Mouse (Mus musculus) heart, embryonic 14.5 days (tissue): ENCODE data around the gene Gm9958. TPM values are rescaled to one million over a fixed set of nuclear protein-coding genes. Genes with fewer than 3 reads are reported as not detected.

ENCODE experiments used
- ATAC-seq: fragments of 200-750 bp; cut with Nextera tagmentation; 2 replicates; pipeline ENCODE4 v1.8.0; 2017; ENCODE audit warnings: low read depth, moderate TSS enrichment; ENCODE audit not compliant: insufficient number of reproducible peaks, insufficient read depth, low FRiP score
- H3K27ac ChIP-seq, 2 experiments: fragments of 200-500 bp in 1 of 2; fragments of 300-500 bp in 1 of 2; sonication (generic) in 1 of 2; replicated peaks in 1 of 2; 2 replicates each; pipeline ENCODE4 v1.5.1; 2012 to 2014; ENCODE audit warnings: low read depth in 2 of 2, low read length in 2 of 2, control low read depth in 1 of 2, mild to moderate bottlenecking in 1 of 2, mixed read lengths in 1 of 2; ENCODE audit not compliant: control insufficient read depth in 1 of 2, insufficient read depth in 1 of 2
- H3K27me3 ChIP-seq: fragments of 300-500 bp; sonication (generic); 2 replicates; pipeline ENCODE4 v1.6.1; 2014; ENCODE audit warnings: mild to moderate bottlenecking, low read length, control low read depth; ENCODE audit not compliant: control insufficient read depth, insufficient read depth
- H3K36me3 ChIP-seq: fragments of 300-500 bp; sonication (generic); 2 replicates; pipeline ENCODE4 v1.6.1; 2014; ENCODE audit warnings: mild to moderate bottlenecking, control low read depth, low read length, mixed read lengths; ENCODE audit not compliant: control insufficient read depth, insufficient read depth
- H3K4me1 ChIP-seq, 2 experiments: fragments of 200-500 bp in 1 of 2; fragments of 300-500 bp in 1 of 2; sonication (generic) in 1 of 2; 2 replicates each; pipeline ENCODE4 v1.6.1; 2012 to 2014; ENCODE audit warnings: low read length in 2 of 2, control low read depth in 1 of 2, mixed read lengths in 1 of 2; ENCODE audit not compliant: control insufficient read depth in 2 of 2, insufficient read depth in 2 of 2
- H3K4me2 ChIP-seq: fragments of 300-500 bp; sonication (generic); 2 replicates; pipeline ENCODE4 v1.6.1; 2014; ENCODE audit warnings: mild to moderate bottlenecking, low read length
- H3K4me3 ChIP-seq, 2 experiments: fragments of 200-500 bp in 1 of 2; fragments of 300-500 bp in 1 of 2; sonication (generic) in 1 of 2; 2 replicates each; pipeline ENCODE4 v1.5.1; 2012 to 2014; ENCODE audit warnings: low read length in 2 of 2, mild to moderate bottlenecking in 2 of 2, control low read depth in 1 of 2, low read depth in 1 of 2, moderate library complexity in 1 of 2; ENCODE audit not compliant: control insufficient read depth in 1 of 2, insufficient read depth in 1 of 2
- H3K9ac ChIP-seq: fragments of 300-500 bp; sonication (generic); 2 replicates; pipeline ENCODE4 v1.6.1; 2014; ENCODE audit warnings: mild to moderate bottlenecking, low read length
- H3K9me3 ChIP-seq: fragments of 300-500 bp; sonication (generic); 2 replicates; pipeline ENCODE4 v1.6.1; 2016; ENCODE audit warnings: low read length, control low read depth; ENCODE audit not compliant: control insufficient read depth
- WGBS: fragments of 180-500 bp; shearing (Covaris S2); extraction: QIAGEN DNeasy Blood & Tissue Kit; methylation state at CpG from one replicate; pipeline ENCODE4 v1.1.7; 2014; 5-methylcytosine and 5-hydroxymethylcytosine counted together
- polyA plus RNA-seq: library from polyadenylated mRNA; unstranded; fragments of >200 nt; fragmentation: Nextera tagmentation; extraction: Ambion mirVana; gene quantifications from 2 replicates; pipeline ENCODE4 v1.2.1, GENCODE M21; 2014

Gm9958 gene
- polyA plus RNA-seq, 1 experiment from 2014 or later, result 3.1 TPM

GRCm38 (mm10) chr5:90346877-90347276 is 20.1 kb upstream of the Gm9958 start:
- WGBS, result 88% methylated on average over 3 of the region's 3 CpGs
- Histone ChIP-seq H3K36me3 (peaks cover 6% of the 10 kb centered on the region; the same call in 1 of the 2 replicates), H3K27ac (no peak overlapping the region), H3K27me3 (no peaks in the 10 kb centered on the region), H3K4me3 (no peak overlapping the region), H3K9ac (no peak overlapping the region), H3K9me3 (no peaks in the 10 kb centered on the region), H3K4me2 (no peak overlapping the region), H3K4me1 (no peaks in the 10 kb centered on the region)
- ATAC-seq, result no peak

- H3K27ac ChIP-seq, result no peak overlapping the region
These were observed 13.3 kb upstream of the Gm9958 start for GRCm38 (mm10) chr5:90353552-90354317.

GRCm38 (mm10) chr5:90355824-90356223 is 11.2 kb upstream of the Gm9958 start:
- ATAC-seq, result no peak
- Histone ChIP-seq H3K9me3 (no peaks in the 10 kb centered on the region), H3K4me2 (no peak overlapping the region), H3K27me3 (no peaks in the 10 kb centered on the region), H3K9ac (no peak overlapping the region), H3K4me3 (no peak overlapping the region), H3K27ac (no peak overlapping the region), H3K4me1 (no peaks in the 10 kb centered on the region), H3K36me3 (peaks cover 25% of the 10 kb centered on the region)
- WGBS, result 81% methylated on average over 3 of the region's 3 CpGs

More at GRCm38 (mm10) chr5:90353552-90354317, 13.3 kb upstream of the Gm9958 start:
- no peaks in the 10 kb centered on the region for H3K9me3 ChIP-seq
- H3K4me1 ChIP-seq, result no peaks in the 10 kb centered on the region
- no peak overlapping the region for H3K4me2 ChIP-seq
- no peak for ATAC-seq
- no peak overlapping the region for H3K9ac ChIP-seq
- WGBS, result 88% methylated on average over 4 of the region's 4 CpGs
- no peaks in the 10 kb centered on the region for H3K27me3 ChIP-seq
- H3K36me3 ChIP-seq, result peaks cover 13% of the 10 kb centered on the region
- H3K4me3 ChIP-seq, result no peak overlapping the region

- H3K27me3 ChIP-seq, result no peaks in the 10 kb centered on the region
- peak overlapping the region; percentile 82 for H3K4me2 ChIP-seq
- H3K27ac ChIP-seq, result peak overlapping the region in 1 of 2 experiments; percentile 100; a peak in 1 of 4 replicates
- peak overlapping the region; percentile 76 to 97; a peak in 3 of 4 replicates for H3K4me3 ChIP-seq
- H3K9me3 ChIP-seq, result no peaks in the 10 kb centered on the region
- H3K36me3 ChIP-seq, result peaks cover 22% of the 10 kb centered on the region
- 3% methylated on average over 6 of the region's 6 CpGs for WGBS
- H3K9ac ChIP-seq, result peak overlapping the region; percentile 100
- no peak for ATAC-seq
- peaks cover 0 to 30% of the 10 kb centered on the region in 2 experiments; a peak in 3 of 4 replicates for H3K4me1 ChIP-seq
These were observed 2.5 kb upstream of the Gm9958 start for GRCm38 (mm10) chr5:90364526-90364925.

- no peaks in the 10 kb centered on the region for H3K9me3 ChIP-seq
- H3K4me3 ChIP-seq, result peak overlapping the region; percentile 76 to 97
- ATAC-seq, result peak; percentile 36; the same call in 1 of the 2 replicates
- H3K27me3 ChIP-seq, result no peaks in the 10 kb centered on the region
- H3K27ac ChIP-seq, result peak overlapping the region; percentile 79 to 100
- peak overlapping the region; percentile 82 for H3K4me2 ChIP-seq
- H3K9ac ChIP-seq, result peak overlapping the region; percentile 100
- peaks cover 15% of the 10 kb centered on the region for H3K36me3 ChIP-seq
- H3K4me1 ChIP-seq, result peaks cover 0 to 30% of the 10 kb centered on the region in 2 experiments; a peak in 3 of 4 replicates
- 1% methylated on average over 51 of the region's 61 CpGs for WGBS
These were observed 1.7 kb upstream of the Gm9958 start for GRCm38 (mm10) chr5:90365141-90365951.

GRCm38 (mm10) chr5:90366121-90367066 is 610 bp upstream of the Gm9958 start, which contains the start of gene Ankrd17:
Ankrd17 (minus strand) TSS chr5:90366577.
- H3K36me3 ChIP-seq, result peaks cover 15% of the 10 kb centered on the region
- peak within 1 kb of the TSS; percentile 82 for H3K4me2 ChIP-seq
- under 1% methylated on average over 73 of the region's 104 CpGs for WGBS
- H3K9ac ChIP-seq, result peak within 1 kb of the TSS; percentile 100
- peak within 1 kb of the TSS; percentile 76 to 97 for H3K4me3 ChIP-seq
- H3K9me3 ChIP-seq, result 0 out of 2 replicates have a peak, but pooled peaks cover 2% of the 10 kb centered on the region
- H3K27me3 ChIP-seq, result no peaks in the 10 kb centered on the region
- peak within 1 kb of the TSS; percentile 100 for H3K27ac ChIP-seq
- peaks cover 0 to 30% of the 10 kb centered on the region in 2 experiments; a peak in 3 of 4 replicates for H3K4me1 ChIP-seq
- ATAC-seq, result peak; percentile 92
